Mouse (Mus musculus): Measurements from ENCODE around the gene Slc5a3. TPM values are rescaled to one million over a fixed set of nuclear protein-coding genes. Genes with fewer than 3 reads are reported as not detected.

Slc5a3 gene
- polyA plus RNA-seq, 1 experiment from 2014 or later, result 12.1 TPM

Other genes starting within 250 kb of the Slc5a3 start
- gene Mrps6, start 52 bp upstream of the Slc5a3 start, polyA plus RNA-seq (2014; fragmentation: Nextera tagmentation; extraction: Ambion mirVana), result 107 and 113 TPM in 2 replicates
- gene Gm49711, start within 50 bp of the Slc5a3 start, polyA plus RNA-seq (2014; fragmentation: Nextera tagmentation; extraction: Ambion mirVana), result 0.31 and 0.86 TPM in 2 replicates
- 0.12 and 2.3 TPM in 2 replicates for gene Kcne2, start 234.1 kb downstream of the Slc5a3 start, polyA plus RNA-seq (2014; fragmentation: Nextera tagmentation; extraction: Ambion mirVana)
- gene Smim11, start 243.0 kb downstream of the Slc5a3 start, polyA plus RNA-seq (2014; fragmentation: Nextera tagmentation; extraction: Ambion mirVana), result 131 and 155 TPM in 2 replicates

Data from embryonic facial prominence, embryonic 14.5 days (tissue).